Mouse (Mus musculus) spleen, adult 12 weeks (tissue): Measurements from ENCODE around the gene Oas2.
"Not testable (repeated sequence)": the region's sequence is repeated elsewhere in the genome, so short reads cannot be mapped to it uniquely, and the experiment has no call there.

Experiments
- DNase-seq: peaks from one replicate; pipeline ENCODE4 v3.0.0; 2022; ENCODE audit warnings: low spot score

The Oas2 gene

DNA sequence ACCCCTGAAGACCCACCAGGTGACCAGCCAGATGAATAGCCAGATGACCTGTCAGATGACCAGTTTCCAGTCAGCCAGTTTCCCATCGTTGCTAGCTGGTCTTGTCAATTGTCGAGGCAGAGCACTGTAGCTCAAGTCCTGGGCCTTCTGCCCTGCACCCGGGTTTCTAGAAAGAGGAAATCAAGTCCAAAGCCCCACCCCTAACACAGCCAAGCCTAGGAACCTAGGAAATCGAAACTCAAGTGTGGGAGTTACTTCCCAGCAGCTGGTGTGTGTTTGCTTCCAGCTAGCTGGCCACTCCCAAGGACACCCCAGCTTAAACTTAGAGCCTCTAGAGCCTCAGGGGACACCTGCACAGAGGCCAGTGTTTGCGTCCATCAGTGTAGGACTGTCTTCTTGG is at the start of gene Oas2:
TSS of gene Oas2 (minus strand) at position 166 of the 400 bp plus-strand sequence.
- no peak for DNase-seq

DNA sequence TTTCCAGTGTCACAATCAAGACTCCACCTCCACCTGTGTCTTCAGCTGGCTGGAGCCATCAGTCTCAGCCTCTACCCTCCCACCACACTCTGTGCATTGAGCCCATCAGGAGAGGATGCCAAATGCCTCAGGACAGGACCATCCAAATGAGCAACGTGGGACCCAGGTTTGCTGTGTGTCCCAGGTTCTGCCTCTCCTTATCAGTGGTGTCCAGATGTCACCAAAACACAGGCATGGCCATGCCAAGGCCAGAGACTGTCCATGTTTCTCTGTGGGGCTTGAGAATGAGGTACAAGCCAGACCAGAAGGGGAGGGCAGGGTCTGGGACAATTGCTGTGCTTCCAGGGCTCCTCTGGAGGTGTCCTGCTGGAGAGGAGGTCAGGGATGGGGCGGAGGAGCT is 49.3 kb upstream of the Oas2 start:
- DNase-seq: peak; percentile 25

DNA sequence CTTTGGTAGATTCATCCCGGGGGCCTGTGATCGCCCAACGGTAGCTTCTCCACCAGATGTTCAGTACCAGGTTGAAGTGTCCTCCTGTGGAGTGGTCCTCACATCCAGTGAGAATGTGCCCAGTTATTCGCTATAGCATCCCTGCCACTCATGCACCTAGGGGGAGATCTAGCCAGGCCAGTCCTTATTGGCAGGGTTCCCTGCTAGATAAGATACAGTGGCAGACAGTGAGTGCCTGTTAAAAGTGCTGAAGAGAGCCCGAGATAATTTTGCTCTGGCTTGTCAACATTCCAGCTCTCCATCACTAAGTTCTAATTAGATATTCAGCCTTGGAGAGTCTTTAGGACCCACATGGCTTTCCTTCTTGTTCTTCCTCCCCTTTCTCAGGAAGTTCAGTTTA is 48.5 kb upstream of the Oas2 start:
- DNase-seq: not testable (repeated sequence)

DNA sequence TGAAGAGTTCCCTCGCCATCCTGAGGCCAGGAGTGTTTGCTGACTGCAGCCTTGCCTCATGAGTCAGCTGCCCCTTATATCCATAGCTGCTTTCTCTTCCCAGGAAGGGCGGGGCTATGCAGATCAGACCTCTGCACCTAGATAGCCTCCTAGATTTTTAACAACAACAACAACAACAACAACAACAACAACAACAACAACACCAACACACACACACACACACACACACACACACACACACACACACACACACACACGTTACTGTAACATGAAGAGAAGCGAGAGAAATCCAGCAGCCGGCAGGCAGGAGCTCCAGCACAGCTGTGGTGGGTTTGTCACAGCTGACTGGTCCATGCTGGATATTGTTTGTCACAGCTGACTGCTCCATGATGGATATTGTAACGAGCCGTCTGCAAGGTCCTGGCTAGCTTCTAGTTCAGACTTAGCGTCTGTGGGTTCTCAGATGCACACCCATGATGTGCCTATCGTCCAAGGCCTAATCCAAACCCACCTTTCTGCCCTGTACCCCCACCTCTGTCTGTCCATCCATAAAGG is 45.9 kb upstream of the Oas2 start, which contains the start of gene Oas1e:
TSS of gene Oas1e (minus strand) at position 51 of the 555 bp plus-strand sequence.
- not testable (repeated sequence) for DNase-seq

DNA sequence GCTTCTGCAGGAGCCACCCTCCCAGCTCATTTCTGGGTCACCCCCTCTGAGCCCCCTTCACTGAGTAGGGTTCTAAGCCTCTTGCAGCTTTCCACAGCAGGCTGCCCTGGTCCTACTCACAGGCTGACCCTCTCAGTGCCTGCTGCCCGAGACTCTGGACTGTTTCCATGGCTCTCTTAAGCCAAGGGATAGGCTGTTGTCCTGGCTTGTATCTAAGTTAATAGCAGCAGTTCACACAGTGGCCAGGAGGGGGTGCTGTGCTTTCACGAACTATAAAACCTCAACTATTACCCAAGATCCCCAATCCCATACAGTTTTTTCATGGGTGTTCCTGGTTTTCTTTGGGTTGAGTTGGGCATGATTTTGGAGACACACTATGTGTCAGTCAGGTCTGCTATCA is 43.4 kb upstream of the Oas2 start:
- peak; percentile 61 for DNase-seq

DNA sequence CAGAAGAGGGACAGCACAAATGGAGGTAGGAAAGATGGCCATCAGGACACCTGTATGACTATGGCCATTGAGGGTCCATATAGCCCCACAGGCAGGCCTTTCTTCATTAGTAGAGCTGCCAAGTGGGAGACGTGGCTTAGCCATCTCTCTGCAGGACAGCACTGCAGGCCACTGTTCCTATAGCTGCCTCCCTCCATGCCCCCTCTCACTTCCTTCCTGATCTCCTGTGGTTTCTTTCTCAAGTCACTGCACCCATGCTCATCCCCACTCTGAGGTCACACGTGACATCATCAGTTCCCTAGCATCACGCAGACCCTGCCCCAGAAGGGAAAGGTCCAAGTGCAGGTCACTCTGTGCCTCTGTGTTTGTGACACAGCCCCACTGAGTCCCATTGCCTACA is 37.4 kb upstream of the Oas2 start:
- DNase-seq: no peak

DNA sequence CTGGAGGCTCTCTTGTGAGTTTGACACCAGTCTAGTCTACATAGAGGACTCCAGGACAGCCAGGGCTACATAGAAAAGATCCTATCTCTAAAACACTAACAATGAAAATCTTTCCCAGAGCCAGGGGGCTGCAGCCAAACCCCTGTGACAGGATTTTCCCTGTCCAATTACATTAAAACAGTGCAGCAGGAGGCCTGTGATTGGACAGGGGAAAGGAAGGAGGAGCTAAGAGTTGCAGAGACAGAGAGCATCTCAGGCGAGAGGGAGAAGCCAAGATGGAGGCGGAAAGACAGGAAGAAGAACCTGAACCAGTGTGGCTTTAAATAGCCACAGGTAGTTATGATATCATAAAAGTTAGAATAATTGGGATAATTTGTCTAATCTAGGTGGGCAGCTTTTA is 32.8 kb upstream of the Oas2 start:
- DNase-seq: no peak

DNA sequence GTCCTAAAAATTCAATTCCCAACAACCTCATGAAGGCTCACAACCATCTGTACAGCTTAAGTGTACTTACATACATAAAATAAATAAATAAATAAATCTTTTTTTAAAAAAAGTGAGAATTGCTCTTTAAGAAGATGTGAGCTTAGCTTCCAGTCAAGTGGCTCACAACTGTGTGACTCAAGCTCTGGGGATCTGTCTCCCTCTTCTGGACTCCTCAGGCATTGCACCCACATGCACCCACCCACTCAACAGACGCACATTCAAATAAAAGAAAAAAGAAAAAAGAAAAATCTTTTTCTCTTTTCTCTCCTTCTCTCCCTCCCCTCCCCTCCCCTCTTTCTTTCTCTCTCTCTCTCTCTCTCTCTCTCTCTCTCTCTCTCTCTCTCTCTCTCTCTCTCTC is 32.0 kb upstream of the Oas2 start:
- no peak for DNase-seq

DNA sequence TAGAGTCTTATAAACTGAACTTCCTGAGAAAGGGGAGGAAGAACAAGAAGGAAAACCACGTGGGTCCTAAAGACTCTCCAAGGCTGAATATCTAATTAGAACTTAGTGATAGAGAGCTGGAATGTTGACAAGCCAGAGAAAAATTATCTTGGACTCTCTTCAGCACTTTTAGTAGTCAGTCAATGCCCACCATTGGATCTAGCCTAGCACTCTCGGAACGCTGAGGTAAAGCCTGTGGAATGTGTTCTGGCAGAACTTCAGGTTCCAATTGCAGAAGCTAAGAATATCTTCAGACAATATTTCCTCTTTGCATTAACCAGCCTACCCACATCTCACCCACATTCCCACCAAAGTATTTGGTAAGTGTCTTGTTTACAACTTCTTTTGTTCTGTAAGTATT is 30.3 kb upstream of the Oas2 start:
- DNase-seq: no peak

DNA sequence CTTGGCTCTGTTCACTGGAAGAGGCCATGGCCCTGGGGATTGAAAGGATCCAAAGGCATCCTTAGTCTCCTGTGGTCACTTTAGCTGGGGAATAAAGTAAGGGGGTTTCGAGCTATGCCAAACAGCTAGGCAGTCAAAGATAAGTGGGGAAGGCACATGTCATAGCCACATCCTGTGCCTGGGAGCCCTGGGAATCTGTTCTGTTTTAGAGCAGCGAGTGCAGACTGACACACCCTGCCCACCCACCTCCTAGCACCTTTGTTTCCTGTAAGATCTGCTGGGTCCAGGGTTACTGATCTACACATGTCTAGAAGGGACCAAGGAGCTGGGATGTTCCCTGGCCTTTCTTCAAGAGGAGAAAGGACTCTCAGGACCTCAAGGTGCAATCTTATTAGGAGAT is 29.3 kb upstream of the Oas2 start:
- no peak for DNase-seq

DNA sequence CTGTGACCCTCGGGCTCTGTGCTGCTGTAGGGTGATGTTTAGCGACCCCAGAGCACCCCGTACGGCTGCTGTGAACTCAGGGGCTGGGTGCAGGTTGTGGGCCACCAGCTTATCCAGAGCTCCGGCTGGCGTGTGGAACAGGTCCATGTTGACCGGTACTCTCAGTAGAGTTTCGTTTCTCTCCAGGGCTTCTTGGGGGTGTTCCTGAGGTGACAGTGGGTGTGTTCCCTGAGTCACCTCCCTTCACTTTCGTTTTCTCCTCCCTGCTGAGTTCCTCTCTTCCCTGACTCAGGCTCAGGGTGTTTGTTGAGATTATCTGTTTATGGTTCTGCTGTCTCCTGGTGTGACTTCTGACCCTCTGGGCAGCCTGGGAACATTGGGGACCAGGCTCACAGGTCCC is 27.8 kb upstream of the Oas2 start, which contains the start of gene Oas3:
TSS of gene Oas3 (minus strand) at position 184 of the 400 bp plus-strand sequence.
- peak; percentile 48 for DNase-seq

DNA sequence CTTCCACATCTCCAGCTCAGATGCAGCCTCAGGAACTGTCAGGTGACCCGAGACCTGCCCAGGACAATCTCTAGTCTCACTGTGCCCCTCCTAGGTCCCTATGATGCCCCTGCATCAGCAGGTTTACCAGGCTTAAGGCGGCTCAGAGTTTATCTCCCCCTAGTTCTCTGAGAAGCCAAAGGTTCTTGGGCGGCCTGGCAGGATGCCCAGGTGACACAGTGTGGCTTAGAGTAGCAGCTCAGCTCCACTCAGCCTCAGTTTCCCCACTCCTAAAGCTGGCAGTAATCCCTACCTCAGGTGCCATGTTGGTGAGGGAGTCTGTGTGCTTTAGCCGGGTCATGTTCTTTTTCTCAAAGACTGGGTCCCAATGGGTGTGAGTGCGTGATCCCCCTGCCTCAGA is 27.1 kb upstream of the Oas2 start:
- DNase-seq: peak; percentile 56

DNA sequence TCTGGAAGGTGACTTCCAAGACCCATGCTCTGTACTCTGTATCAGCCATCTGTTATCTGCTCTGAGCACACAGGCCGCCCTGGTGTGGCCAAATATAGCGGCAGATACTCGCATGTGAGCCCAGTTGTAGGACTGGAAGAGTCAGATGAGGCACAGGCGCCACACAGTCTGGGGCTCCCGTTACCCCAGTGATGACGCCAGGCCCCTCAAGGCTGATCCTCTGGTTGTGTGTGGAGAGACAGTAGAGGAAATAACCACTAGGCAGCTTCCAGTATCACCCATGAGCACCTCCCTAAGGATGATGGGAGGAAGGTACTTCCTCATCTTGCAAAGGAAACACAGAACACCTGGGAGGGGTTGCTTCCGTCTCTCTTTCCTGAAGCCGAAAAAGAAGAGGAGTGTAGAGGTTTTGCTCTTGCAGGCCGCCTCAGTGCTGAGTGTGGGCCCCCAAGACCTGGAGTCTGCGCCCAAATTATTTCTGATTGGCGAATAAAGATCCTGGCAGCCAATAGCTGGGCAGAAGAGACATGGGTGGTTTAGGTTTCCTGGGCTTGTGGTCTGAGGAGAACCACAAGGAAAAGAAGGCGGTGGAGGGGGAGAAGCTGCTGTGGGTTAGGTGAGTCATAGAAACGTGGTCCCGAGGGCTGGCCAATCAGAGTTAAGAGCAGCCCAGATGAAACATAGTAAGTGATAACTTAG is 25.8 kb upstream of the Oas2 start:
- peak; percentile 40 for DNase-seq

DNA sequence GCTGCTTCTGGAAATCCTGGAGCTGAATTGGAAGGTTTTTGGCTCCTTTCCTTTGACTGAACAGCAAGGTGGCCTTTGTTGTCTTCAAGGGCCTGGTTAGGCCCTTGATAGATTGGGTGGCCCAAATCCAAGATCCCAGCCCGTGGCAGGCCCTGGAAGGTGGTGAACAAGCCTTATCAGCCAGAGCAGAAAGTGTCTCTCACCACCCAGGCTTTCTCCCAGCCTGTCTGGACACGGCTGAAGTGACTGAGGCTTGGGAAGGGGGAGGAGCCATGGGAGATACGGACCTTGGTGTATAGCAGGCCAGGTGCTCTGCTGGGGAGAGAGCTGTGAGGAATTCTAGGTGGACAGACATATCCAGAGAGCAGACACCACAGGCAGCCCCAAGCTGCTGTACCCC is 19.7 kb upstream of the Oas2 start:
- peak; percentile 49 for DNase-seq

DNA sequence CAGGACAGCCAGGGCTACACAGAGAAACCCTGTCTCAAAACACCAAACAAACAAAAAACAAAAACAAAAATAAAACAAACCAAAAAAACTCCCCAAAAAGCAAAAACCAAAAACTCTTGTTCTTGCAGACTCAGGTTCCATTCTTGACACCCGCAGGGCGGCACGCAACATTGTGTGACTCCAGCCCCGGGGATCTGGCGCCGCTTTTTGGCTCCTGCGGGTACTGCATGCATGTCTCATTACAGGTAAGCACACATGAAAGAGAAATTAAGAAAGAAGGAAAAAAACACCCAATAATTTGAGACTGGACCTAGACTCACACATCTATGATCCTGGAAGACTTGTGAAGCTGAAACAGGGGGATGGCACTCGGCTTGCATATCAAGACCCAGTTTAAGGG is 15.4 kb upstream of the Oas2 start:
- DNase-seq: no peak

DNA sequence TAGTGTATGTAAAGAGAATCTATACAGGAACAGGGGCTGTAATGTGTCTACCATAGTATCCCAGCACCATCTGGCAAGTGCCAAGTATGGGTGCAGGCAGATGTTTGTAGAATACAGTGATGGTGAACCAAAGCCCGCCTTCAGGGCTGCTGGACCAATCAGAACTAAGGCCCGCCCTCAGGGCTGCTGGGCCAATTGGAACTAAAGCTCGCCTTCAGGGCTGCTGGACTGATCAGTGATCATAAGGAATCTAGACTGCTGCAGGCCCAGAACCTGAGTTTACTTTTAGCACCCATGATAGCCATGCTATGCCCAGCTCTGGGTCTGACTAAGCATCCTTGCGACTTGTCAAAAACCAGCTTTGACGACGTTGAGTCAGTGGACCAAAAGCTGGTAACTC is 12.2 kb upstream of the Oas2 start:
- no peak for DNase-seq

DNA sequence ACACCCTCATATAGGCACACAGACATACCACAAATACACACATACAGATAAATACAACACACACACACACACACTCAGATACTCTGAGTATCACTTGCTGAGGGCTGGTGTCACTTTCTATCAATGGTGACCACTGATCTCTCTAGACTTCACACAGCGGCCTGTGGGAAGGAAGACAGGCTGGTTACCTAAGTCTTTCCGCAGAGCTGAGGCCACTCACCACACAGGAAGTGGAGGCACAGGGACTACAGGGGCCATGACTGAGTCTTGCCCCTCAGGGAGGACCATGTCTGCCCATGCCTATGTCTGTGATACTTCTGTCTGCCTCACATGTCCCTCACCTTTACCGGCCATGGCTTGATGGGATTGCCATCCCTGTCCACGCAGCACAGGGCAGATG is 4.6 kb upstream of the Oas2 start:
- no peak for DNase-seq

DNA sequence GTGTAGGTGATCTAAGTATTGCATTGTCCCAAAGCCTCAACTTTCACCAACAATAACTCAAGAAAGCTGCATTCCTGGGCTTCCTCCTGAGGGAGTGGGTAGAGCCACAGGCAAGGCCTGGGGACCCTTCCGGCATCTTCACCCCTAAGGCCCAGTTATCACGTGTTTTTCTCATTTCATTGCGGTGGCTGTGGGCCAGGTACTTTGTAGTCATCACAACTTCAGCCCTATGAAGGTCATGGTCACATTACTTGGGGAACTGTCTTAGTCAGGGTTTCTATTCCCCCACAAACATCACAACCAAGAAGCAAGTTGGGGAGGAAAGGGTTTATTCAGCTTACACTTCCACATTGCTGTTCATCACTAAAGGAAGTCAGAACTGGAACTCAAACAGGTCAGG is 3.1 kb upstream of the Oas2 start:
- DNase-seq: no peak

DNA sequence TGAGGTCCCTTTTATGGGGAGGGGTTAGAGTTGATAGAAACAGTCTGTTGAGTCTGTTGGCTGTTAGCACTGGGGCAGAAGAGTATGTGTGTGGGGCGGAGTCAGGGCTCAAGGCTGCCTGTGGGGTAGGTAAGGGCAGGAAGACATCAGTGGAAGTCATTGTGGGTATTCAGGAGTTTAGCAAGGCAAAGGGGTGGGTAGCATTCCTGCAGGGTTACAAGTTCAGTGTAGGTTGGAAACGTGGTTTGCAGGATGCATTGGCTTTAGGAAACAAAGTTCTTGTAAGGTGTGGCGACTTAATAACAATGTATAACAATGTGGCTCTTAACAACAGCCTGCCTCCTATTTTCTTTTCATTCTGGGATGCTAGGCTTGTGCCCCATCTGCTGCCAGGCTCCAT is 1.6 kb upstream of the Oas2 start:
- no peak for DNase-seq

DNA sequence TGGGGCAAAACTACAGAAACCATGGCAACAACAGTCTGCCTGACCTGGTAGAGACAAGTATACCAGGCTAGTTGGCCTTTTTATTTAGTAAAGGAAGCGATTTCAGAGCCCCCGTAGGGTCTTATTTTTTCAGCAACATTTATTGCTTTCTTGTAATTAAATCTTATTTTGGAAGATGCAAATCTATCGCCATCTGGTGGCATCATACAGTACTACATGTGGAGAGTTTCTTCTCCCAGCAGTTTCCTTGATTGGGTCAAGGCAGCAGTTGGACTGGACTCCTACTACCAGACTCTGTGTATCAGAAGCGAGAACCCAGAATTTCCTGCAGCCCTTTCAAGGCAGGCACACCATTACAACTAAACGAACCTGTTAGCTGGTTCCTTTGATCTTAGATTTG is 3.2 kb downstream of the Oas2 start:
- no peak for DNase-seq

DNA sequence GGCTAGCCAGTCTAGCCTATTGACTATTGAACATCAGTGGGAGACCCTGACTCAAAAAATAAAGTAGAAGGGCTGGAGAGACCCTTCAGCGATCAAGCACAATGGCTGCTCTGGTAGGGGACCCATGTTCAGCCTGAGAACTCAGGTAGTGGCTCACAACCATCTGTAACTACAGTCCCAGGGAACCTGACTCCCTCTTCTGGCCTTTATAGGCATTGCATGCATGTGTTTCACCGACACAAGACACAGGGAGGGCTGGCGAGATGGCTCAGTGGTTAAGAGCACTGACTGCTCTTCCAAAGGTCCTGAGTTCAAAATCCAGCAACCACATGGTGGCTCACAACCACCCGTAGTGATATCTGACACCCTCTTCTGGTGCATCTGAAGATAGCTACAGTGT is 7.5 kb downstream of the Oas2 start:
- DNase-seq: peak; percentile 37

DNA sequence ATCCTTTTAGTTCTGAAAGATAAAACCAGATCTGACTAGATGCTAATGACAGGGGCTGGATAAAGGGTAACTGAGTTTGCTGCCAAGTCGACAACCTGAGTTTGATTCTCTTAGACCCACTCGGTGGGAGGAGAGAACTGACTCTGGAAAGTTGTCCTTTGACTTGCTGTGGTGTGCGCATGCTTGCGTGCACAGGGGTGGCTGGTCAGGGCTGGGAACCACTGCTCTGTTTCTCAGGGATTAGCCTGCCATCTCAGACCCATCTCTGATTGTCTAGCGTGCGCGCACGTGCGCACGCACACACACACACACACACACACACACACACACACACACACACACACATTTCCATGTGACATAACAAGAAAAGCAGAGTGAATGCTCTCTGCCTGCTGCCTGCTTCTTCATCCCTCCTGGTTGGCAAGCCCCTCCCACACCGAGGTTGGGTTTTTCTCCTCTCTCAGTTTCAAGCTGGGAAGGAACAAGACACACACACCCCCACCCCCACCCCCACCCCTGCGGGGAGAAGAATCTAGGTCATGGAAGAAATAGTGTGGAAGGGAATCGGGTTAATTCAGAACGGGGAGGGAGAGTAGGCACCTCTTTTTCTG is 15.2 kb downstream of the Oas2 start:
- DNase-seq: no peak

DNA sequence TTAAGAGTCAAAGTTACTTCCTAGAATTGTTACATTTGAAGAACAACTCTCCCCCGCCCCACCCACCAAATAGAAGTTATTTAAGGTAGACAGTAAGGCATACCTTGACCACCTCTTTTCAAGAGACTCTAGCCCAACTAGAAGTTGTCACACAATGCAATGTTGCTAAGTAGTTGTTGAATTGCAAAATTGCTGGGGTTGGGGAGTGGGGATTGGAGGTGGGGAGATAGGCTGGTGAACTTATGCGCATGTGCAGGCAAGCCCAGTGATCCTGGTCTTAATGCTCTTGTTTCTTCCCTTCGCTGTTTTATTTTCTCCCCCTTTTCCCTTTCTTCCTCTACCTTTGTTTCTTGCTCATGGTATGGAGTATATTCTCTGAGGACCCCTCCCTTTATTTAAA is 16.0 kb downstream of the Oas2 start:
- no peak for DNase-seq

DNA sequence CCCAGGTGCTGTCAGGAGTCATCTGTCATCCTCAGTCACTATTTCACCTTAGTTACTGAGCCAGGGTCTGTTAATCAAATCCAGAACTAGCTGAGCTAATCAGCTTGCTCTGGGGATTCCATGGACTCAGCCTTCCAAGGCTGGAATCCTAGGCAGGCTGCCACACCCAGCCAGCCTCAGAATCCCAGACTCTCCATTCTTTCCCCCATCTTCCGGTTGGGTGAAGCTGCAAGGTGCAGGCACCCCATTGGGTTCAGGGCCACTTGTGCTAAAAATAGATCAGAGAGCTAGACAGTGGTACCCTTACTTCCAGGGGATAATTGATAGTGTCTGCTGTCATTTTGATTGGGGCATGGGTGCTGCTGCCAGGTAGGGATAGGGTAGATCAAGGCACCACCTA is 16.9 kb downstream of the Oas2 start:
- DNase-seq: no peak
